Mouse (Mus musculus) hindbrain, embryonic 14.5 days (tissue): Measurements from ENCODE around the gene Gm47841. TPM values are rescaled to one million over a fixed set of nuclear protein-coding genes. Genes with fewer than 3 reads are reported as not detected.

Experiments
- ATAC-seq: fragments of 200-750 bp; cut with Nextera tagmentation; 2 replicates; pipeline ENCODE4 v1.8.0; 2017; ENCODE audit warnings: moderate number of reproducible peaks, mild to moderate bottlenecking, moderate TSS enrichment, moderate library complexity; ENCODE audit not compliant: low FRiP score
- DNase-seq: peaks from one replicate; pipeline ENCODE4 v3.0.0-alpha.2; 2015; ENCODE audit warnings: low spot score
- H3K27ac ChIP-seq: fragments of 300-500 bp; sonication (generic); 2 replicates; pipeline ENCODE4 v1.5.1; 2014; ENCODE audit warnings: mild to moderate bottlenecking, moderate library complexity
- H3K27me3 ChIP-seq: fragments of 300-500 bp; sonication (generic); 2 replicates; pipeline ENCODE4 v1.6.1; 2014; ENCODE audit warnings: mild to moderate bottlenecking, low read length, mixed read lengths; ENCODE audit not compliant: control insufficient read depth, insufficient read depth
- H3K36me3 ChIP-seq: fragments of 300-500 bp; sonication (generic); replicated peaks from 2 replicates; pipeline ENCODE4 v1.6.1; 2014; ENCODE audit not compliant: control insufficient read depth, insufficient read depth
- H3K4me1 ChIP-seq: fragments of 300-500 bp; sonication (generic); replicated peaks from 2 replicates; pipeline ENCODE4 v1.6.1; 2014; ENCODE audit warnings: antibody characterized with exemption, low read length, mixed read lengths; ENCODE audit not compliant: control insufficient read depth, insufficient read depth
- H3K4me2 ChIP-seq: fragments of 300-500 bp; sonication (generic); replicated peaks from 2 replicates; pipeline ENCODE4 v1.6.1; 2014; ENCODE audit warnings: mild to moderate bottlenecking, moderate library complexity
- H3K4me3 ChIP-seq: fragments of 300-500 bp; sonication (generic); replicated peaks from 2 replicates; pipeline ENCODE4 v1.5.1; 2014; ENCODE audit warnings: mild to moderate bottlenecking, low read length
- H3K9ac ChIP-seq: fragments of 300-500 bp; sonication (generic); 2 replicates; pipeline ENCODE4 v1.6.1; 2014
- H3K9me3 ChIP-seq: fragments of 300-500 bp; sonication (generic); 2 replicates; pipeline ENCODE4 v1.6.1; 2016; ENCODE audit warnings: low read length; ENCODE audit not compliant: control insufficient read depth
- WGBS: fragments of 180-500 bp; shearing (Covaris S2); extraction: QIAGEN DNeasy Blood & Tissue Kit; methylation state at CpG from one replicate; pipeline ENCODE4 v1.1.7; 2014; 5-methylcytosine and 5-hydroxymethylcytosine counted together
- polyA plus RNA-seq: library from polyadenylated mRNA; unstranded; fragments of >200 nt; fragmentation: Nextera tagmentation; extraction: Ambion mirVana; gene quantifications from 2 replicates; pipeline ENCODE4 v1.2.1, GENCODE M21; 2014

Gm47841 gene
- not detected in 2 replicates for polyA plus RNA-seq

GRCm38 (mm10) chr15:101047194-101047555, at the start of gene Gm47841:
Gene Gm47841 (minus strand): TSS chr15:101047397.
- DNase-seq (no peak), ATAC-seq (0 out of 2 replicates have a peak, but pooled peaks have one; percentile 9)
- WGBS: 2% methylated on average over 23 of the region's 23 CpGs
- H3K9me3 ChIP-seq: no peaks in the 10 kb centered on the region
- H3K4me1 ChIP-seq: peaks cover 18% of the 10 kb centered on the region
- H3K4me3 ChIP-seq: peak within 1 kb of the TSS; percentile 50
- no peaks in the 10 kb centered on the region for H3K36me3 ChIP-seq
- peak within 1 kb of the TSS; percentile 99 for H3K4me2 ChIP-seq
- no peak within 1 kb of the TSS for H3K27ac ChIP-seq
- peaks cover 54% of the 10 kb centered on the region for H3K27me3 ChIP-seq
- peak within 1 kb of the TSS; percentile 70 for H3K9ac ChIP-seq

- ATAC-seq: no peak
- Histone ChIP-seq H3K9ac (no peak overlapping the region), H3K9me3 (no peaks in the 10 kb centered on the region)
These were observed 48.2 kb upstream of the Gm47841 start for GRCm38 (mm10) chr15:101095392-101095791.

GRCm38 (mm10) chr15:101094979-101095378, 47.8 kb upstream of the Gm47841 start:
- no peak overlapping the region for H3K27ac ChIP-seq
- WGBS: 54% methylated on average over 9 of the region's 9 CpGs
- no peak for ATAC-seq
- H3K9me3 ChIP-seq: no peaks in the 10 kb centered on the region
- peaks cover 31% of the 10 kb centered on the region for H3K4me1 ChIP-seq
- no peaks in the 10 kb centered on the region for H3K27me3 ChIP-seq
- H3K36me3 ChIP-seq: no peaks in the 10 kb centered on the region
- H3K9ac ChIP-seq: no peak overlapping the region
- no peak overlapping the region for H3K4me2 ChIP-seq
- no peak for DNase-seq
- no peak overlapping the region for H3K4me3 ChIP-seq

More at GRCm38 (mm10) chr15:101095392-101095791, 48.2 kb upstream of the Gm47841 start:
- Histone ChIP-seq H3K4me2 (no peak overlapping the region), H3K4me1 (peaks cover 31% of the 10 kb centered on the region), H3K27me3 (no peaks in the 10 kb centered on the region), H3K36me3 (no peaks in the 10 kb centered on the region), H3K4me3 (no peak overlapping the region), H3K27ac (no peak overlapping the region)
- no peak for DNase-seq
- 52% methylated on average over 3 of the region's 3 CpGs for WGBS

- H3K27ac ChIP-seq: peak overlapping the region; percentile 32; the same call in 1 of the 2 replicates
These were observed 46.8 kb upstream of the Gm47841 start for GRCm38 (mm10) chr15:101093988-101094387.

GRCm38 (mm10) chr15:101092829-101093648, 45.8 kb upstream of the Gm47841 start:
- DNase-seq (no peak), ATAC-seq (peak; percentile 87)
- Histone ChIP-seq H3K36me3 (no peaks in the 10 kb centered on the region), H3K27me3 (no peaks in the 10 kb centered on the region), H3K9me3 (no peaks in the 10 kb centered on the region), H3K4me2 (peak overlapping the region; percentile 8; the same call in 1 of the 2 replicates), H3K4me3 (no peak overlapping the region), H3K9ac (no peak overlapping the region), H3K4me1 (peaks cover 24% of the 10 kb centered on the region), H3K27ac (peak overlapping the region; percentile 71)
- 10% methylated on average over 25 of the region's 25 CpGs for WGBS

More at GRCm38 (mm10) chr15:101093988-101094387, 46.8 kb upstream of the Gm47841 start:
- H3K4me1 ChIP-seq: peaks cover 30% of the 10 kb centered on the region
- no peaks in the 10 kb centered on the region for H3K9me3 ChIP-seq
- WGBS: 46% methylated on average over 6 of the region's 6 CpGs
- no peaks in the 10 kb centered on the region for H3K36me3 ChIP-seq
- H3K9ac ChIP-seq: no peak overlapping the region
- no peak for DNase-seq
- no peak for ATAC-seq
- no peaks in the 10 kb centered on the region for H3K27me3 ChIP-seq
- H3K4me2 ChIP-seq: no peak overlapping the region
- no peak overlapping the region for H3K4me3 ChIP-seq

- Histone ChIP-seq H3K4me1 (peaks cover 18% of the 10 kb centered on the region), H3K27me3 (no peaks in the 10 kb centered on the region), H3K27ac (peak overlapping the region; percentile 71), H3K9me3 (no peaks in the 10 kb centered on the region), H3K4me3 (no peak overlapping the region), H3K36me3 (no peaks in the 10 kb centered on the region), H3K4me2 (0 out of 2 replicates have a peak overlapping the region, but pooled peaks have one; percentile 8), H3K9ac (no peak overlapping the region)
- no peak for DNase-seq
- 0 out of 2 replicates have a peak, but pooled peaks have one; percentile 10 for ATAC-seq
- WGBS: 23% methylated on average over 14 of the region's 14 CpGs
These were observed 45.1 kb upstream of the Gm47841 start for GRCm38 (mm10) chr15:101092121-101092828.

- Histone ChIP-seq H3K9me3 (no peaks in the 10 kb centered on the region), H3K27ac (no peak overlapping the region), H3K4me2 (no peak overlapping the region), H3K4me1 (peaks cover 18% of the 10 kb centered on the region), H3K9ac (no peak overlapping the region), H3K36me3 (no peaks in the 10 kb centered on the region), H3K27me3 (no peaks in the 10 kb centered on the region), H3K4me3 (no peak overlapping the region)
- WGBS: 96% methylated on average over 8 of the region's 8 CpGs
- no peak for ATAC-seq
- DNase-seq: no peak
These were observed 44.4 kb upstream of the Gm47841 start for GRCm38 (mm10) chr15:101091551-101091950.

- H3K36me3 ChIP-seq: no peaks in the 10 kb centered on the region
- ATAC-seq (no peak), DNase-seq (no peak)
- no peak overlapping the region for H3K4me2 ChIP-seq
- no peak overlapping the region for H3K4me3 ChIP-seq
- WGBS: 36% methylated on average over 4 of the region's 4 CpGs
- H3K4me1 ChIP-seq: peaks cover 14% of the 10 kb centered on the region
- no peaks in the 10 kb centered on the region for H3K27me3 ChIP-seq
- H3K9me3 ChIP-seq: no peaks in the 10 kb centered on the region
- H3K9ac ChIP-seq: no peak overlapping the region
- 0 out of 2 replicates have a peak overlapping the region, but pooled peaks have one; percentile 3 for H3K27ac ChIP-seq
These were observed 41.1 kb upstream of the Gm47841 start for GRCm38 (mm10) chr15:101088291-101088690.

GRCm38 (mm10) chr15:101086956-101087355, 39.8 kb upstream of the Gm47841 start:
- no peak for DNase-seq
- WGBS: 63% methylated on average over 3 of the region's 3 CpGs

More at GRCm38 (mm10) chr15:101086956-101087355, 39.8 kb upstream of the Gm47841 start:
- Histone ChIP-seq H3K9ac (no peak overlapping the region), H3K27ac (no peak overlapping the region), H3K4me3 (no peak overlapping the region), H3K36me3 (no peaks in the 10 kb centered on the region), H3K4me2 (no peak overlapping the region), H3K4me1 (peaks cover 4% of the 10 kb centered on the region; the same call in 1 of the 2 replicates), H3K27me3 (no peaks in the 10 kb centered on the region), H3K9me3 (no peaks in the 10 kb centered on the region)
- no peak for ATAC-seq
